Mouse (Mus musculus) heart, postnatal 0 days (tissue): ENCODE data around the gene Zfyve26.

ENCODE experiments used
- CTCF ChIP-seq: IDR thresholded peaks from 2 replicates; pipeline ENCODE4 v1.5.1; 2016; ENCODE audit warnings: antibody characterized with exemption, control low read depth, low read depth
- EP300 ChIP-seq: IDR thresholded peaks from 2 replicates; pipeline ENCODE4 v1.6.1; 2016; ENCODE audit warnings: antibody characterized with exemption, low read depth

- peak; percentile 31; the same call in 1 of the 2 replicates for TF ChIP-seq CTCF
- no peak for TF ChIP-seq EP300
These were observed 9.0 kb upstream of the Zfyve26 start for GRCm38 (mm10) chr12:79305131-79305530.
